Mouse (Mus musculus) small intestine, adult 2 months (tissue): ENCODE measurements at regions not wholly inside any gene's neighbourhood (a gene's known extent, or its start where the extent isn't known, plus 50 kb on each side); places are given as distances from the start of the nearest gene placed in this dataset.

Experiments used
- H3K27ac ChIP-seq: fragments of 200-500 bp; 2 replicates; pipeline ENCODE4 v1.5.1; 2012; ENCODE audit warnings: low read depth, low read length, control low read depth, inconsistent platforms; ENCODE audit not compliant: insufficient read depth
- H3K27me3 ChIP-seq: fragments of 200-500 bp; 2 replicates; pipeline ENCODE4 v1.6.1; 2012; ENCODE audit warnings: mild to moderate bottlenecking, moderate library complexity, low read length, inconsistent platforms; ENCODE audit not compliant: control insufficient read depth, insufficient read depth
- H3K36me3 ChIP-seq: fragments of 200-500 bp; 2 replicates; pipeline ENCODE4 v1.6.1; 2012; ENCODE audit warnings: mild to moderate bottlenecking, low read length, control low read depth, inconsistent platforms; ENCODE audit not compliant: control insufficient read depth, insufficient read depth
- H3K4me1 ChIP-seq: fragments of 200-500 bp; 2 replicates; pipeline ENCODE4 v1.6.1; 2012; ENCODE audit warnings: low read length, inconsistent platforms, mixed read lengths; ENCODE audit not compliant: control insufficient read depth, insufficient read depth, insufficient read length
- H3K4me3 ChIP-seq: fragments of 200-500 bp; 2 replicates; pipeline ENCODE4 v1.5.1; 2012; ENCODE audit warnings: low read depth, mild to moderate bottlenecking, control low read depth, inconsistent platforms, low read length, moderate library complexity
- CTCF ChIP-seq: fragments of 200-500 bp; IDR thresholded peaks from 2 replicates; pipeline ENCODE4 v1.5.1; 2012; ENCODE audit warnings: low read depth, mild to moderate bottlenecking, control low read depth, inconsistent platforms, low read length, moderate library complexity, mixed read lengths; ENCODE audit not compliant: insufficient replicate concordance, insufficient read length; ENCODE audit errors: extremely low read depth
- POLR2A ChIP-seq: fragments of 200-500 bp; IDR thresholded peaks from 2 replicates; pipeline ENCODE4 v1.6.1; 2012; ENCODE audit warnings: low read depth, mild to moderate bottlenecking, control low read depth, inconsistent platforms, low read length, moderate library complexity
- WGBS: fragments of 180-500 bp; shearing (Covaris S2); methylation state at CpG from one replicate; pipeline ENCODE4 v1.1.7; 2018; 5-methylcytosine and 5-hydroxymethylcytosine counted together

GRCm38 (mm10) chr10:53443443-53443842 lies 63.7 kb upstream of the Cep85l start:
- H3K4me3 ChIP-seq = no peak overlapping the region
- no peak for TF ChIP-seq POLR2A
- no peak for TF ChIP-seq CTCF
- no peaks in the 10 kb centered on the region for H3K4me1 ChIP-seq
- H3K36me3 ChIP-seq = no peaks in the 10 kb centered on the region
- 79% methylated on average over 1 of the region's 1 CpGs for WGBS
- H3K27me3 ChIP-seq = no peaks in the 10 kb centered on the region
- no peak overlapping the region for H3K27ac ChIP-seq

- H3K27ac ChIP-seq = no peak overlapping the region
- H3K27me3 ChIP-seq = no peaks in the 10 kb centered on the region
- 95% methylated on average over 14 of the region's 14 CpGs for WGBS
- no peak for TF ChIP-seq CTCF
- no peak for TF ChIP-seq POLR2A
- H3K4me3 ChIP-seq = no peak overlapping the region
- H3K36me3 ChIP-seq = no peaks in the 10 kb centered on the region
- H3K4me1 ChIP-seq = no peaks in the 10 kb centered on the region
Measured at GRCm38 (mm10) chr10:53442912-53443311, 63.2 kb upstream of the Cep85l start.

GRCm38 (mm10) chr10:53440251-53440650 lies 60.5 kb upstream of the Cep85l start:
- Histone ChIP-seq H3K4me1 (peaks cover under 1% of the 10 kb centered on the region; the same call in 1 of the 2 replicates), H3K4me3 (no peak overlapping the region), H3K27me3 (no peaks in the 10 kb centered on the region), H3K36me3 (no peaks in the 10 kb centered on the region), H3K27ac (no peak overlapping the region)
- WGBS = 76% methylated on average over 1 of the region's 1 CpGs
- no peak for TF ChIP-seq POLR2A
- TF ChIP-seq CTCF = no peak

- peaks cover 5% of the 10 kb centered on the region; the same call in 1 of the 2 replicates for H3K4me1 ChIP-seq
- no peak overlapping the region for H3K4me3 ChIP-seq
- H3K36me3 ChIP-seq = no peaks in the 10 kb centered on the region
- no peak for TF ChIP-seq POLR2A
- no peak for TF ChIP-seq CTCF
- H3K27me3 ChIP-seq = no peaks in the 10 kb centered on the region
- 35% methylated on average over 4 of the region's 4 CpGs for WGBS
- no peak overlapping the region for H3K27ac ChIP-seq
Measured at GRCm38 (mm10) chr10:53438388-53438787, 58.6 kb upstream of the Cep85l start.

GRCm38 (mm10) chr10:53437724-53438123 lies 58.0 kb upstream of the Cep85l start:
- peaks cover 5% of the 10 kb centered on the region; the same call in 1 of the 2 replicates for H3K4me1 ChIP-seq
- no peaks in the 10 kb centered on the region for H3K27me3 ChIP-seq
- TF ChIP-seq POLR2A (no peak), CTCF (no peak)
- WGBS = 72% methylated on average over 4 of the region's 4 CpGs
- no peak overlapping the region for H3K4me3 ChIP-seq
- no peak overlapping the region for H3K27ac ChIP-seq
- H3K36me3 ChIP-seq = no peaks in the 10 kb centered on the region

- Histone ChIP-seq H3K27me3 (no peaks in the 10 kb centered on the region), H3K36me3 (no peaks in the 10 kb centered on the region), H3K4me3 (no peak overlapping the region), H3K4me1 (peaks cover 5% of the 10 kb centered on the region; the same call in 1 of the 2 replicates), H3K27ac (no peak overlapping the region)
- WGBS = 82% methylated on average over 8 of the region's 8 CpGs
- TF ChIP-seq CTCF (no peak), POLR2A (no peak)
Measured at GRCm38 (mm10) chr10:53436023-53436475, 56.3 kb upstream of the Cep85l start.

- WGBS = 44% methylated on average over 14 of the region's 14 CpGs
Measured at GRCm38 (mm10) chr10:53435181-53435874, 55.6 kb upstream of the Cep85l start.

More at GRCm38 (mm10) chr10:53435181-53435874, 55.6 kb upstream of the Cep85l start:
- Histone ChIP-seq H3K27me3 (no peaks in the 10 kb centered on the region), H3K4me1 (peaks cover 5% of the 10 kb centered on the region; the same call in 1 of the 2 replicates), H3K27ac (peak overlapping the region; percentile 53), H3K36me3 (no peaks in the 10 kb centered on the region), H3K4me3 (no peak overlapping the region)
- TF ChIP-seq CTCF (no peak), POLR2A (no peak)
